Mouse (Mus musculus) gastrocnemius, adult 18-20 months (tissue): ENCODE measurements around the gene Lpp. TPM values are rescaled to one million over a fixed set of nuclear protein-coding genes. Genes with fewer than 3 reads are reported as not detected.

Experiments
- DNase-seq: peaks from one replicate; pipeline ENCODE4 v3.0.0; 2021; ENCODE audit warnings: low spot score
- total RNA-seq, 2 experiments: library from RNA; stranded (reverse); gene quantifications; 2 replicates each; pipeline ENCODE4 v1.2.3; 2021

Gene Lpp
- total RNA-seq, 2 experiments from 2014 or later: 13.4 to 17.4 TPM

- DNase-seq: peak; percentile 47
These were observed 104.9 kb downstream of the Lpp start for GRCm38 (mm10) chr16:24498103-24498659.

DNA sequence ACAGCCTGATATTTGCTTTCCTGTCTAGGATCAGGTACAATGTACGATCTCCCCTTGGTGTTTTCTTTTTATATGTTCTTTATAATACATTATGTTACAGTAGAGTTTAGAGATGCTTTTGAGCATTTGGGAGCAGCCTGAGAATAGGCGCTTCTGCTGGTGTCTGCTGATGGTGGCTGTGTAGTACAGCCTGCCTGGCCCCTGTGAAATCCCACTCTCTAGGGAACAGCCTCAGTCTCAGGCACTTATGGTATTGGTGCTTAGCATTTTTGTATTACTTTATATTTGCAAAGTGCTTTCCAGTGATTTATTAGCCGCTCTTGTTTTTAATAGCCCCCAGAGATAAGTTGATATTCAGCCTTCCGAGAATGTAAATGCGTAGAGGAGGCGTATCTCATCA lies 107.9 kb downstream of the Lpp start:
- no peak for DNase-seq

DNA sequence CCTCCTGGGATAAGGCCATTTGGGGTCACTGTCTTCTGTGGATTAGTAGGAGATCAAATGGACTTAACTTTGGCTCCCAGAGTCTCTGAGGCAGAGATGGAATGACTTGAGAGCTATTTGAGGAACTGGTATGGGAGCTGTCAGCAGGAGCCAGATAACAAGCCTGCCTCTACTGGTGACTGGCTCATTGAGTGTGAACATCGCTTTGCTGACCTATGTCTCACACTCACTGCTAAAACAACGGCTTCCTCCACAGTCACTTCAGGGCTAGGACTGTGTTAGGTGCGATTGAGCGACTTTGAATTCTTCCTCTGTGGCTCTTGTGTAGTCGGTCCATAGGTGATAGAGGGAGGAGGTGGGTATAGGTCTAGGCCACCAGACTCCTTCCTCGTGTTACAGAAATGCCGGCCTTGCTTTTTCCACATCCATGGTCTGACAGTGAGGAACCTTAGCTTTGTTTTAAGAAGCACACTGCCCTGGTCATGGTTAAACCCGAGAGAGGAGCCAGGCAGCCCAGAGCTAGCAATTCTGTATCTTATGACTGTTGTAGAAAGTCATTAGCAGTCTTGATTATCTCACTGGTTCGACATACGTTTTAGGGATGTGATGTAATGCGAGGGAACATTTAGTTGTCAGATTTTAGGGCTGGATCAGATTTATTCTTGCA lies 108.5 kb downstream of the Lpp start:
- DNase-seq: peak; percentile 77

DNA sequence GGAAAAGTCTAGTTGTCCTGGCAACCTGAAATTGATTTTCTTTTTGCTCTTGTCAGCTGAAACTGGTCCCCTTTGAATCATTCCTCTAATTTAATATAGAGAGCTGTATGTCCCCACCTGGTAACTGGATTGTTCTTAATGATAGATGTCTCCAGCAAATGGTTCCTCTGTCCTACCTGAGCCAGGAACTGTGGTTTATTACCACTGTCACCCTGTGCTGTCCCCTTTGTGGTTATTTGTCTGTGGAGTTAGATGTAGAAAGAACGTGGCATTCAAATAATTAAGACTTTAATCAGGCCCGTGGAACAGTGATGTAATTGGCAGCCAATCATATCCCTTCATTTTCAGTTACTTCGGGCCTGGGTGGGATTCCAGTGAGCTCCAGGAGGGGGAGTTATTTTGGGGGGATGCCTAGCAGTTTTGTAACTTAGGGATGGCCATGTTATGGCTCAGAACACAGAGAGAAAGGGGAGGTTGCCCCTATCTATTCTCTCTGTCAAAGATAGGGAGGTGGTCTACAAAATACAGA lies 109.1 kb downstream of the Lpp start:
- no peak for DNase-seq

- DNase-seq: no peak
These were observed 111.7 kb downstream of the Lpp start for GRCm38 (mm10) chr16:24504838-24505605.

DNA sequence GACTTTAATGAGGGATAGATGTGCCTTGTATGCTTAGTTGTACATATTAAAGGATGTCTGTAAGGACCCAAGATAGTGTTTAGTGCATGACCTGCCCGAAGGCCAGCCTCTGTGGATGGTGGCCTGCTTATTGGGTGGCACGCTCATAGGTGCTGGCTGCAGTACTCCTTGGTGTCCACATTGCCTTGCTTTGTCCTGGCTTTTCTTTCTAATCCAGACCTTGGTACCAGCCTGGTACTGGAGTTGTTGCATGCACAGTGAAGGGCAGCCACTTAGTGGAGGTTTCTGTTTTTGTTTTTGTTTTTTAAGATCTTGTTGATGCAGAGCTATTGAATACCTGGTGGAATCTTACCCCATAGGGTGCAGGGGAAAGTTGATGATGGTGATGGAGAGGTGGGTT lies 112.9 kb downstream of the Lpp start:
- DNase-seq: no peak

DNA sequence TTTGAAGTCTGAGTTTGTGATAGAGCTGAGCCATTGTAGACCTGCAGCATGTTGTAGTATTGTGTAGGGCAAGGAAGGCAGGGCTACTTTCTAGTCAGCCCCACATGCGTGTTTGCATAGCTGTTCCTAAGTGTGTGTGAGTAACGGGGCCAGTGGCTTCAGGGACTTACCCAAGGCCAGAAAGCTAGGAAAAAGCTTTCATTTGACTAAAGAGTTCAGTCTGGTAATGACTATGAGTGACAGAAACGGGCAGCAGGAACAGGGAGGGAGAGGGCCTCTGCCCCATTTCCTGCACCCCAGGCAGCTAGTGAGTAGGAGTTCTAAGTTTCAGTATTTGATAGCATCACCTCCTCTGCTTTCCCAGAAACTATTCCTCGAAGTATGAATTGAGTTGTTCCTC lies 113.4 kb downstream of the Lpp start:
- DNase-seq: no peak

DNA sequence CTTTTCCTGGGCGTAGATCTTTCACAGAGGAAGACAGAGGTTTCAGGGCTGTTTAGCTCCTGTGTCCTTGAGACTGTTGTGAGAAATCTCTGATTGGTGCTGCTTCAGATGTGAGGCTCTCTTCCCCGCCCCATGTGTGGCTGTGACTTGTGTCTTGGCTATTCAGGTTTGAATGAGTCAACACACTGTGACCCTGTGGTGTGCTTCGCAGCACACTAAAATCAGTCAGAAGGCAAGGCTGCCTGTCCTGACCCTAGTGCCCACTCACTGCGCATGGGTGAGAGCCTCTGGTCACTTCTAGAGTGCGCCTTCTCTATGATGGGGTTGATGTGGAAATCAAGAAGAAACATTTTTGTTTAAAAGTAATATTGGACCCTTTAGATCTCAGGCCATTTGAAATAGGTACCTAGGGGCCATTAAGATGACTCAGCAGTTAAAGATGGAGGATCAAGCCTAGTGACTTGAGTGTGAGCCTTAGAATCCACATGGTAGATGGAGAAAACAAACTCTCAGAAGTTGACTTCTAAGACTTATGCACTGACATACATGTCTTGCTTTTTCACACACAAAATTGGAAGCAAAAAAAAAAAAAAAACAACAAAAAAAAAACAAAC lies 114.7 kb downstream of the Lpp start:
- DNase-seq: no peak

- no peak for DNase-seq
These were observed 115.9 kb downstream of the Lpp start for GRCm38 (mm10) chr16:24509100-24509812.

DNA sequence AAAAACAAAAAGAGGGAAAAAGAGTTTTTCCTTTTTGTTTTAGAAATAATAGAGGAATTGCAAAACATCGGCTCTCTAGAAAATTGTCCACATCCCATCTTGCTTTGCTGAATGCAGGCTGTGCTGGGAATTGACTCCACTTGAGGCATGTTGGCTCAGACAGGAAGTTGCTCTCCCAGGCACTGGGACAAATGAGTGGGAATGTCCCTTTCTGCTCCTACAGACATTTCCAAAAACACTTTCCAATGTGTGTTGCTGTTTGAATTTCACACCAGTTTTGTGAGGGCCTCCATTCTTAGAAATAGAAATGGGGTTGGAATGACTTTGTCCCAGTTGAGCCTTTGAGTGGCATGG lies 116.5 kb downstream of the Lpp start:
- no peak for DNase-seq

DNA sequence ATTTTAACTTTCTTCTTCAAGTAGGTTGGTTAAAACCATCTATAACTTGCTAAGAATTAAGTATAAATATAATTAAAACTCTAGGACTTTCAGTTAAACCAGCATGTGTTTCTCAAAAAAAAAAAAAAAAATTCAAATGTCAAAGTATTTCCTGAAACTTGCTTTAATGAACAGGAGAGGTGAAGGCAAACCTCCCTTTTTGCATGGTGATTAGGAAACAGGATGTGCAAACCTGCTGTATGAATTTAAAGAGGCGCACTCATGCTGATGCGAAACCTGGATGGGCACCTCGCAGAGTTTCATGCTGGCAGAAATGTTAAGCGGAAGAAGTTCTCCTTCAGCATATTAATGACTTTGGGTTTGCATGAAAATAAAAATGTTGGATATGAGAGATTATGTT lies 119.9 kb downstream of the Lpp start:
- no peak for DNase-seq

- no peak for DNase-seq
These were observed 121.8 kb downstream of the Lpp start for GRCm38 (mm10) chr16:24514802-24515727.

- no peak for DNase-seq
These were observed 123.7 kb downstream of the Lpp start for GRCm38 (mm10) chr16:24516993-24517392.

DNA sequence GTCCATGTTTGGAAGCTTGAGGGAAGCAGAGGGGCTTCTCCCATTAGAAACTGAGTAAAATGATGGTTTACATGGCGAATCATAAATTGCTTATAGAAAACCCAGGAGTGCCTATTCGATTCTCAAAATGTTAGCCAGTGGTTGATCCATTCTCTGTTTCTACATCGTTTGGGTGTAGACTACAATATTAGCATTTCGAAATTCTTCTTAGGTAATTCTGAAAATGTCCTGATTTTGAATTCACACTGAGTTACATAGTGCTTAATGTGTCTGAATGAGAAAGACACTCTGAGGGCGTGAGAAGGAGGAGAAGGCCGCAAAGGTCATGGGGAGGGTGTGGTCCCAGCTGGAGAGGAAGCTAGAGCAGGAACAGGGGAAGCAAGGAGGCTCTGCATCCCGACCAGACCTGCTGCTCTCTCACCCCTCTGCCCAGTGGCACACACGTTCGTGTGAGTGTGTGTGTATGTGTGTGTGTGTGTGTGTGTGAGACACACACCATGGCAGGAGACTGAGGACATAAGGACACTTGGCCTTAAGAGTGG lies 124.3 kb downstream of the Lpp start:
- peak; percentile 53 for DNase-seq

GRCm38 (mm10) chr16:24518785-24519184 lies 125.5 kb downstream of the Lpp start:
- no peak for DNase-seq

DNA sequence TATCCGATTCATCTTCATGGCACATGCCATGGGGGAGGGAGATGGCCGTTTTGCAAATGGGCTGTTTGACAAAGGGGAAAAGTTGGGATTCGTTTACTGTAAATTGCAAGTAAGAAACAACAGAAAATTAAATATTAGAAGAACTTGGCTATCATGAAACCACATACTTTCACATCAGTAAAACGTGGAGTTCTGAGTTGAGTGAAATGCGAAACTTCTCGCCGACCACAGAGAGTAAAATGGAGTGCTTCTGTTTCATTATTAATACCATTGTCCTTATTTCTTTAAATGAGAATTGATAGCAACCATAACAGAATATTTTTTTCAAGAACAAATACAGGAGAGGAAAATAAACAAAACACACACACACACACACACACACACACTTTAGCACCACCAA lies 133.9 kb downstream of the Lpp start:
- no peak for DNase-seq

DNA sequence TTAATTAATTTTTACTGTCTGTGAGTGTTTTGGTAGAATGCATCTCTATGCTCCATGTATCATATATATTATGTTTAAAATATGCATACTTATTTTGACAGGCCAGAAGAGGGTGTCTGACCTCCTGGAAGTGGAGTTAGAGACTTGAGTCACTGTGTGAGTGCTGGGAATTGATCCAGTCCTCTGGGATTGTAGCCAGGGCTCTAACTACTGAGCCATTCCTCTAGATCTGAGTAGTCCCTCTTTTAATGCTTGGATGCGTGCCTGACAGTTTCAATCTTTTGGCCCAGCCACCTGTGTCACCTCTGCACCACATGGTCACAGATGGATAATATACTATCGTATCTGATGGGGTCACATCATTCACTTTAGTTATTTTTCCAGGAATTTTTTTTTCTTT lies 138.4 kb downstream of the Lpp start:
- no peak for DNase-seq

DNA sequence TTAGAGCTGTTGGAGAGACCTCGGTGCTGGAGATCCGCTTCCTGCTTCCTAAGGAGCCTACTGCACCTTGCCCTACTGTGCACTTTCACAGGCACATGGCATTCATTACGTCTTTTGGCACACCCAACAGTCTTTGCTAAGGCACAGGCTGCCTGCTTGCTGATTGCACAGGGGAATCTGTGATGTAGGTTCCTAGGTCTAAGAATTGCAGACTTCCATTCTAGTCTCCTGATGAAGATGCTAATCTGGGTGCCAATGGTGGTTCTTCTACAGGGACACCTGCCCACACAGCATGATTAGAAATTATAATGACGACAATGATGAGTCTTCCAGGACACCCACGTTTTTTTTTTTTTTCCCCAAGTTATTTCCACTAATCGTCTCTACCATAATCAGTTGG lies 141.9 kb downstream of the Lpp start:
- DNase-seq: no peak

DNA sequence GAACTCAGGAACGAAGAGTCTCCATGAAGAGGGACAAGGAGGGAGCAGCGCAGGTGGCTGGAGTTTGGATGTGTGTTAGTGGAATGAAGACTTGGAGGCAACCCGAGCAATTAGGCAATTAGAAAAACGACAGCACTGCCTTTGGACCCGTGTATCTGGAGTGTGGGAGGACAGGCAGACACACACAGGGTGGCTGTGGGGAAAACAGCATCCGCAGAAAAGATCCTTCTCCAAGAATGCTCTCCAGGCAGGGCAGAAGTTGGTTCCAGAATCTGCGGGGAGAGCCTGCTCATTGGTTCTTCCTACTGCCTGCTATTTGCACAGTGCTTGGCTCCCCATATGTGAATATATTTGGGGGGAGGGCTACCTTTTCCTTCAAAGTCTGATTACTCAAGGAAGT lies 143.0 kb downstream of the Lpp start:
- no peak for DNase-seq

- DNase-seq: no peak
These were observed 145.7 kb downstream of the Lpp start for GRCm38 (mm10) chr16:24539003-24539402.
